Mouse (Mus musculus) stomach, postnatal 0 days (tissue): ENCODE results near the gene Nfatc2. TPM values are rescaled to one million over a fixed set of nuclear protein-coding genes. Genes with fewer than 3 reads are reported as not detected.

Source experiments
- ATAC-seq: fragments of 200-750 bp; cut with Nextera tagmentation; 2 replicates; pipeline ENCODE4 v1.8.0; 2017; ENCODE audit not compliant: low FRiP score, low TSS enrichment
- DNase-seq: peaks from one replicate; pipeline ENCODE4 v3.0.0-alpha.2; 2016; ENCODE audit warnings: low spot score
- H3K27ac ChIP-seq: fragments of 300-500 bp; sonication (generic); replicated peaks from 2 replicates; pipeline ENCODE4 v1.5.1; 2014; ENCODE audit warnings: mild to moderate bottlenecking, control low read depth
- H3K27me3 ChIP-seq: fragments of 300-500 bp; sonication (generic); 2 replicates; pipeline ENCODE4 v1.6.1; 2014; ENCODE audit warnings: low read length; ENCODE audit not compliant: control insufficient read depth, insufficient read depth
- H3K36me3 ChIP-seq: fragments of 300-500 bp; sonication (generic); 2 replicates; pipeline ENCODE4 v1.6.1; 2014; ENCODE audit warnings: low read length, mixed read lengths; ENCODE audit not compliant: control insufficient read depth, insufficient read depth
- H3K4me1 ChIP-seq: fragments of 300-500 bp; sonication (generic); replicated peaks from 2 replicates; pipeline ENCODE4 v1.6.1; 2014; ENCODE audit warnings: antibody characterized with exemption; ENCODE audit not compliant: control insufficient read depth, insufficient read depth
- H3K4me2 ChIP-seq: fragments of 300-500 bp; sonication (generic); replicated peaks from 2 replicates; pipeline ENCODE4 v1.6.1; 2014; ENCODE audit warnings: low read depth, mild to moderate bottlenecking, control low read depth, moderate library complexity
- H3K4me3 ChIP-seq: fragments of 300-500 bp; sonication (generic); 2 replicates; pipeline ENCODE4 v1.5.1; 2014; ENCODE audit warnings: low read depth, low read length, control low read depth
- H3K9ac ChIP-seq: fragments of 300-500 bp; sonication (generic); 2 replicates; pipeline ENCODE4 v1.6.1; 2014; ENCODE audit warnings: mild to moderate bottlenecking, low read length, control low read depth, mixed read lengths
- H3K9me3 ChIP-seq: fragments of 300-500 bp; sonication (generic); 2 replicates; pipeline ENCODE4 v1.6.1; 2016; ENCODE audit warnings: low read length; ENCODE audit not compliant: control insufficient read depth
- CTCF ChIP-seq: IDR thresholded peaks from 2 replicates; pipeline ENCODE4 v1.5.1; 2016; ENCODE audit warnings: antibody characterized with exemption, low read depth, mild to moderate bottlenecking, moderate library complexity
- EP300 ChIP-seq: optimal IDR thresholded peaks from 2 replicates; pipeline ENCODE3; 2016; ENCODE audit warnings: antibody characterized with exemption
- WGBS: fragments of 180-500 bp; shearing (Covaris S2); extraction: QIAGEN DNeasy Blood & Tissue Kit; methylation state at CpG from one replicate; pipeline ENCODE4 v1.1.7; 2014; 5-methylcytosine and 5-hydroxymethylcytosine counted together
- polyA plus RNA-seq: library from polyadenylated mRNA; unstranded; fragments of >200 nt; fragmentation: Nextera tagmentation; extraction: Ambion mirVana; gene quantifications from 2 replicates; pipeline ENCODE4 v1.2.1, GENCODE M21; 2015

Gene Nfatc2
- polyA plus RNA-seq, 1 experiment from 2014 or later = 2.2 TPM

DNA sequence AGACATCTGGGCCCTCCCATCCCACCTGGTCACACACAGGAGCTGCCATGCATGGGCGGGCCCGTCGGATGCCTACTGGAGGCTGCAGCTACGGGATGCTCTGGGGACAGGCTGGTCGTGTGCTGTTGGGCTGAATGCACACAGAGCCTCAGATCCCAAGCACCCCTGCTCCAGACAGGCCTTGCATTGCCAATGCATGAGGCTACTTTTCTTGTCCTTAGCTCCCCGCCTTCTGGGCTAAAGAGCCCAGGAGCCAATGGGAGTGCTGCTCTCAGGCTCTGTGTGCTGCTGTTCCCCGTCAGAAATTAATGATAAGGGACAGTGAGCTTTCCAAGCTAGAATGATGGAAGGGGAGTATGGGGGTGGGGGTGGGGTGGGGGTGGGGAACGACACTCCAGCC, 17.0 kb downstream of the Nfatc2 start:
- Histone ChIP-seq H3K4me1 (0 out of 2 replicates have a peak, but pooled peaks cover 2% of the 10 kb centered on the region), H3K9me3 (no peaks in the 10 kb centered on the region), H3K36me3 (no peaks in the 10 kb centered on the region), H3K27me3 (no peaks in the 10 kb centered on the region), H3K27ac (no peak overlapping the region), H3K9ac (no peak overlapping the region), H3K4me2 (no peak overlapping the region), H3K4me3 (no peak overlapping the region)
- ATAC-seq (no peak; the same call in 1 of the 2 replicates), DNase-seq (no peak)
- WGBS = 74% methylated on average over 8 of the region's 8 CpGs
- TF ChIP-seq CTCF (no peak), EP300 (no peak)

DNA sequence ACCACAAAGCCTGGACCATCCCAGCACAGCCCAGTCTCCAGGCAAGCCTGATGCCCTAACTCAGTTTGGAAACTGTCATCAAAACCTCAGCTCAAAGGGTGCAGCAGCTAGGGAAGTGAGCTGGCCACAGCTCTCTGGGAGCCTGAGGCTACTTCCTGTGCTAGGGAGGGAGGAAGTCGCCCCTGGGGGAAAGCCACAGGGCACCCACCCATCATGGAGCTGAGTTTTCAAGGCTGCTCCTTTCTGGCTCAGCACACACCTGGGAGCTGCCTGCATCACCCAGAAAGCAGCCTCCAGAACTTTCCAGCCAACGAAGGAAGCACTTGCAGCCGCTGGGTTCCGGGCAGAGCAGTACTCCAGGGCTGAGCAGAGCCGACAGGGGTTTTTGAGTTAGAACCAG, 18.4 kb downstream of the Nfatc2 start:
- Histone ChIP-seq H3K4me1 (0 out of 2 replicates have a peak, but pooled peaks cover 2% of the 10 kb centered on the region), H3K27ac (no peak overlapping the region), H3K4me2 (no peak overlapping the region), H3K9ac (no peak overlapping the region), H3K9me3 (no peaks in the 10 kb centered on the region), H3K36me3 (no peaks in the 10 kb centered on the region), H3K27me3 (no peaks in the 10 kb centered on the region), H3K4me3 (no peak overlapping the region)
- ATAC-seq (no peak), DNase-seq (no peak)
- 57% methylated on average over 5 of the region's 5 CpGs for WGBS
- TF ChIP-seq CTCF = no peak
- no peak for TF ChIP-seq EP300

DNA sequence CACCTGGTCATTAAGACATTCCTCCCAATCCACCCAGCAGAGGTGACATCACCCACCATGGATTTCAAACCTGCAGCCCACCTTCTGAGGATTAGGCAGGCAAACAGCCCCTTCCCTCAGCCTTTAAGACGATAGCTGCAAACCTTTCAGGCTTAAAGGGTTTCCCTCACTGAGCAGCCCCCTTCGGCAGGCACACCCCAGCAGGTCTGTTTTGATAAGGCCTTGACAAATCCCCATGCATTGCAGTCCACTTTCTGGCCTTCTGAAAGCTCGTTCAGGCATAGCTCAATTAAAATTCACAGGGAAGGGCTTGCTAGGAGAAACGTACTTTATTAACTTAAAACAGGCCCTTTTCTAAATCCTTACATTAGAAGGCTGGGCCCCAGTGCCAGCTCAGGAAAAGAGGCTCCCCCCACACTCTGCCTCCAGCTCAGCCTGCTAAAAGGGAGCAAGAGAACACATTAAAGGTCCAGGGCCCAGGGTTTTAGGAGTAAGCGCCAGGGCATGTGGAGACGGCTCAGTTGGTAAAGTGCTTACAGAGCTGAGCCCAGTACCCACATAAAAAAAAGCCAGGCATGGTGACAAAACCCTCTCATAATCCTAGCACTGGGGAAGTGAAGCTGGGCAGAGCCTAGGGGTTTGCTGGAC, 20.1 kb downstream of the Nfatc2 start:
- Histone ChIP-seq H3K27me3 (no peaks in the 10 kb centered on the region), H3K36me3 (no peaks in the 10 kb centered on the region), H3K9ac (no peak overlapping the region), H3K4me3 (no peak overlapping the region), H3K9me3 (no peaks in the 10 kb centered on the region), H3K27ac (no peak overlapping the region), H3K4me2 (no peak overlapping the region), H3K4me1 (0 out of 2 replicates have a peak, but pooled peaks cover 2% of the 10 kb centered on the region)
- DNase-seq = no peak
- WGBS = 58% methylated on average over 6 of the region's 6 CpGs
- TF ChIP-seq EP300 (no peak), CTCF (no peak)
- no peak for ATAC-seq

DNA sequence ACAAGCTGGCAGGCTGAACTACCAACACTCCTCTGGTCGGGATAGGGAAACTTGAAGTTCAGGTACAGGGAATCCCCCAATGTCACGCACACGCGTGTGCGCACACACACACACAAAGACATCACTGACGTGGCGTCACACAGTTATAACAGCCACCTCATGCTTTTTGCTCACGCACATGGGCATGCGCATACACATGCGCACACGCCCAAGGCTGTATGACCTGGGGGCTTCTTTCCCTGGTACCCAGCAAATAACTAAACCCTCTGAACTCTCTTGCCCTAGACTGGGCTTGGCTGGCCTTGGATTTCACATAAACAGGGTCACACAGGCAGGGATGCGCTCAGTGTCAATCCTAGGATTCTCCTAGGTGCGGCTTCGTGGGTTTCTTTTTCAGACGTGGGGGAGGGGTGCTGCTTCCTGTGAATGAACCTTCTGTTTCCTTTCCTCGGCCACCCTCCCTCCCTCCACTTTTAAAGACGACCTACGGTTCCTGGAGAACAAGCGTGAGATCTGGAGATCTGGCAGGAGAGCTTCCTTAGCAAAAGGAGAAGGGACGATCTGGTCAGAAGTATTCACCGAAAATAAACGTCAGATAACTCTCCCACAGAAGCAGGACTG, 21.1 kb downstream of the Nfatc2 start:
- TF ChIP-seq EP300 = no peak
- TF ChIP-seq CTCF = no peak

DNA sequence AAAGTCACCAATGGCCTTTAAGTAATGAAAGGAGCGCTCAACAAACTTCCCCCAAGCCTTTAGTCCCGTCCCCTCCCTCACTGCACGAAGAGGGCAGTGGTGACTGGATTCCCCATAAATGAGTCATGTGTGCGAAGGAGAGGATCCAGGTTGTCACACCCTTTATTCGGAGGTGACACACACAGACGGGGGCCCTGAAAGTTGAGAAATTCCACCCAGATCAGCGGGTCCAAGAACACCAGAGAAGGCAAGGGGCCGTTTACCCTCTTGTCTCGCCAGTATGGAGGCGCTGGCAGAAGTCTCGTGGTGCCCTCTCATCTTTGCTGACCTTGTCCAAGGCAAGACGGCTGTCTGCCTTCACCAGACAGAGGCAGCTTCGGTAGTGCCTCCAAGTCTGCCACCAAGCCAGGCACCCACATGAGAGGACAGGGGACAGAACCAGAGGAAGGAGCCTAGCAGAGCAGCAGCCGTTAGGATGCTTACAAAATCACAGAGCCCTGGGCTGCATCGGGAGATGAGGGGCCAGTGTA, 21.8 kb downstream of the Nfatc2 start:
- DNase-seq = no peak
- H3K4me3 ChIP-seq = no peak overlapping the region
- ATAC-seq = no peak
- H3K36me3 ChIP-seq = no peaks in the 10 kb centered on the region
- H3K4me2 ChIP-seq = no peak overlapping the region
- no peaks in the 10 kb centered on the region for H3K27me3 ChIP-seq
- 0 out of 2 replicates have a peak overlapping the region, but pooled peaks have one; percentile 13 for H3K27ac ChIP-seq
- H3K4me1 ChIP-seq = 0 out of 2 replicates have a peak, but pooled peaks cover 2% of the 10 kb centered on the region
- no peak for TF ChIP-seq CTCF
- H3K9ac ChIP-seq = no peak overlapping the region
- WGBS = 59% methylated on average over 15 of the region's 15 CpGs
- H3K9me3 ChIP-seq = no peaks in the 10 kb centered on the region

More for the DNA sequence above, 21.1 kb downstream of the Nfatc2 start:
- no peak for DNase-seq
- no peaks in the 10 kb centered on the region for H3K36me3 ChIP-seq
- 0 out of 2 replicates have a peak, but pooled peaks cover 2% of the 10 kb centered on the region for H3K4me1 ChIP-seq
- H3K4me2 ChIP-seq = no peak overlapping the region
- ATAC-seq = no peak
- no peak overlapping the region for H3K9ac ChIP-seq
- no peak overlapping the region for H3K4me3 ChIP-seq
- H3K27ac ChIP-seq = no peak overlapping the region
- H3K9me3 ChIP-seq = no peaks in the 10 kb centered on the region
- H3K27me3 ChIP-seq = no peaks in the 10 kb centered on the region
- WGBS = 54% methylated on average over 22 of the region's 22 CpGs

DNA sequence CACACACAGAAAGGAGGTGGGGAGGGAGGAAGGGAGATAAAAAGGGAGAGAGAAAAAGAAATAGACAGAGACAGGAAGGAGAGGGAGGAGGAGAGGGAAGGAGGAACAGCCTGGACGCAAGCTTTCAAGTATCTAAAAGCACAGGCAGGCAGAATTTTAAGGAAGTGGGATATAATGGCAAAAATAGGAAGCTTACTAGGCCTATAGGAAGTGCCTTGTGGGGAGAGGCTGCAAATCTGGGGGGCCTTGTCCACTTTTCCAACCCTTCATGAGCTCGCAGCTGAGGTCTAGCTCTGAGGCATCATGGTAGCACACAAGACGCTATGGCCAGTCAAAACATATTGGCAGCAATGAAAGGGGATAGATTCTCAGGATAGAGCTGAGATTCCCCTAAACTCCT, 22.3 kb downstream of the Nfatc2 start:
- H3K4me3 ChIP-seq = no peak overlapping the region
- no peaks in the 10 kb centered on the region for H3K27me3 ChIP-seq
- H3K9ac ChIP-seq = no peak overlapping the region
- no peaks in the 10 kb centered on the region for H3K36me3 ChIP-seq
- no peak for ATAC-seq
- 0 out of 2 replicates have a peak, but pooled peaks cover 2% of the 10 kb centered on the region for H3K4me1 ChIP-seq
- H3K9me3 ChIP-seq = no peaks in the 10 kb centered on the region
- no peak for TF ChIP-seq CTCF
- no peak for TF ChIP-seq EP300
- H3K27ac ChIP-seq = no peak overlapping the region
- H3K4me2 ChIP-seq = no peak overlapping the region
- 76% methylated on average over 3 of the region's 3 CpGs for WGBS
- no peak for DNase-seq
